Mouse (Mus musculus): ENCODE measurements around the gene AI661453.

DNA sequence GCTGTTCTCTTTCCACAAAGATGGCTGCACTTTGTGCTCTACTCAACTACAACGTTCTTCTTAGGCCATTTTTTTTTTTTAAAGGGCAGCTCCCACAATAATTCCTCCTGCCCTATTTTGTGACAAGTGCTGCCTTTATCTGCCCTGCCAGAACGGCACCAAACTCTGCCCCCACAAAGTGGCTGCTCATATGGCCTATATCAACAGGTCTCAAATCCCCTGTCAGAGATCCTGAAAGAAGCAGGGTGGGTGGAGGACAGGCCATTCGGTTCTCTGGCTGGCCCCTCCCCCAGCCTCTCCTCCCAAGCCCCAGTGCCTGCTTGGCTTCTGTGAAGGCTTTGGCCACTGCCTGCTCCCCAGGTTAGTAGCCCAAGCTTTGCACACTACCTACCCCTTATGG, 48.6 kb downstream of the AI661453 start:
- TF ChIP-seq CTCF (IDR thresholded peaks at IDR 0.05; ENCODE audit: borderline replicate concordance, insufficient read depth, low read length) (no peak), POLR2A (IDR thresholded peaks at IDR 0.05; ENCODE audit: low read depth, low read length) (no peak)

Data from embryonic fibroblast, embryonic 13.5 days (primary cell).